Mouse (Mus musculus) lung, adult 2 months (tissue): ENCODE results near the gene Lmna.
A peak's percentile ranks its signal among the peaks of the same experiment; 100 is the strongest.

Experiments used
- CTCF ChIP-seq: fragments of 200-500 bp; IDR thresholded peaks from 2 replicates; pipeline ENCODE4 v1.5.1; 2011; ENCODE audit warnings: mild to moderate bottlenecking, low read length, control low read depth; ENCODE audit not compliant: insufficient read depth
- POLR2A ChIP-seq: fragments of 200-500 bp; IDR thresholded peaks from 2 replicates; pipeline ENCODE4 v1.6.1; 2011; ENCODE audit warnings: low read depth, mild to moderate bottlenecking, control low read depth, low read length, borderline replicate concordance; ENCODE audit errors: extremely low read depth

GRCm38 (mm10) chr3:88521803-88522331 is 12.1 kb upstream of the Lmna start:
- TF ChIP-seq POLR2A (no peak), CTCF (peak; percentile 97)
